Mouse (Mus musculus): ENCODE results near the gene Smco1. TPM values are rescaled to one million over a fixed set of nuclear protein-coding genes. Genes with fewer than 3 reads are reported as not detected.
A peak's percentile ranks its signal among the peaks of the same experiment; 100 is the strongest.
"Not testable (repeated sequence)": the region's sequence is repeated elsewhere in the genome, so short reads cannot be mapped to it uniquely, and the experiment has no call there.

The Smco1 gene
- polyA plus RNA-seq, 1 experiment: not detected

GRCm38 (mm10) chr16:32275830-32276229, 4.6 kb downstream of the Smco1 start:
- Histone ChIP-seq H3K9ac (ENCODE audit: low read depth, poor library complexity, severe bottlenecking) (no peak overlapping the region), H3K27me3 (ENCODE audit: control insufficient read depth, insufficient read depth, low read length, poor library complexity, severe bottlenecking) (no peaks in the 10 kb centered on the region), H3K36me3 (ENCODE audit: control insufficient read depth, insufficient read depth, low read length, poor library complexity, severe bottlenecking) (peaks cover 10% of the 10 kb centered on the region; the same call in 1 of the 2 replicates), H3K27ac (ENCODE audit: insufficient read depth, low read length) (no peak overlapping the region; the same call in 1 of the 2 replicates), H3K9me3 (replicated peaks; ENCODE audit: control insufficient read depth, insufficient read depth, low read length, poor library complexity, severe bottlenecking) (peaks cover 12% of the 10 kb centered on the region), H3K4me1 (ENCODE audit: control insufficient read depth, insufficient read depth, low read length) (no peaks in the 10 kb centered on the region), H3K4me3 (ENCODE audit: low read depth, low read length) (no peak overlapping the region)
- TF ChIP-seq CTCF (IDR thresholded peaks at IDR 0.05; ENCODE audit: low read depth, low read length): no peak
- no peak for TF ChIP-seq EP300 (IDR thresholded peaks at IDR 0.05; ENCODE audit: insufficient read depth, low read depth, low read length)
- TF ChIP-seq POLR2A (IDR thresholded peaks at IDR 0.05; ENCODE audit: insufficient read depth, low read length): no peak

- Histone ChIP-seq H3K4me3 (ENCODE audit: low read depth, low read length) (peak within 1 kb of the TSS; percentile 85), H3K27ac (ENCODE audit: insufficient read depth, low read length) (peak within 1 kb of the TSS; percentile 62), H3K27me3 (ENCODE audit: control insufficient read depth, insufficient read depth, low read length, poor library complexity, severe bottlenecking) (no peaks in the 10 kb centered on the region), H3K9ac (ENCODE audit: low read depth, poor library complexity, severe bottlenecking) (peak within 1 kb of the TSS; percentile 92), H3K36me3 (ENCODE audit: control insufficient read depth, insufficient read depth, low read length, poor library complexity, severe bottlenecking) (peaks cover 12% of the 10 kb centered on the region; the same call in 1 of the 2 replicates), H3K9me3 (replicated peaks; ENCODE audit: control insufficient read depth, insufficient read depth, low read length, poor library complexity, severe bottlenecking) (peaks cover 12% of the 10 kb centered on the region), H3K4me1 (ENCODE audit: control insufficient read depth, insufficient read depth, low read length) (no peaks in the 10 kb centered on the region)
- TF ChIP-seq CTCF (IDR thresholded peaks at IDR 0.05; ENCODE audit: low read depth, low read length): no peak
- 0 out of 2 replicates have a peak, but pooled peaks have one; percentile 11 for TF ChIP-seq EP300 (IDR thresholded peaks at IDR 0.05; ENCODE audit: insufficient read depth, low read depth, low read length)
- TF ChIP-seq POLR2A (IDR thresholded peaks at IDR 0.05; ENCODE audit: insufficient read depth, low read length): peak; percentile 58
Measured at GRCm38 (mm10) chr16:32277308-32278256, 6.3 kb downstream of the Smco1 start, which contains the start of gene Rnf168. Gene Rnf168, plus strand, starts transcription at chr16:32277459.

GRCm38 (mm10) chr16:32278396-32278795, 7.1 kb downstream of the Smco1 start:
- Histone ChIP-seq H3K9me3 (replicated peaks; ENCODE audit: control insufficient read depth, insufficient read depth, low read length, poor library complexity, severe bottlenecking) (peaks cover 12% of the 10 kb centered on the region), H3K4me1 (ENCODE audit: control insufficient read depth, insufficient read depth, low read length) (no peaks in the 10 kb centered on the region), H3K36me3 (ENCODE audit: control insufficient read depth, insufficient read depth, low read length, poor library complexity, severe bottlenecking) (peaks cover 19% of the 10 kb centered on the region), H3K9ac (ENCODE audit: low read depth, poor library complexity, severe bottlenecking) (peak overlapping the region; percentile 92), H3K27me3 (ENCODE audit: control insufficient read depth, insufficient read depth, low read length, poor library complexity, severe bottlenecking) (no peaks in the 10 kb centered on the region), H3K4me3 (ENCODE audit: low read depth, low read length) (peak overlapping the region; percentile 85), H3K27ac (ENCODE audit: insufficient read depth, low read length) (peak overlapping the region; percentile 62; the same call in 1 of the 2 replicates)
- no peak for TF ChIP-seq EP300 (IDR thresholded peaks at IDR 0.05; ENCODE audit: insufficient read depth, low read depth, low read length)
- no peak for TF ChIP-seq CTCF (IDR thresholded peaks at IDR 0.05; ENCODE audit: low read depth, low read length)
- no peak for TF ChIP-seq POLR2A (IDR thresholded peaks at IDR 0.05; ENCODE audit: insufficient read depth, low read length)

- TF ChIP-seq CTCF (IDR thresholded peaks at IDR 0.05; ENCODE audit: low read depth, low read length): no peak
- no peak for TF ChIP-seq POLR2A (IDR thresholded peaks at IDR 0.05; ENCODE audit: insufficient read depth, low read length)
- no peak for TF ChIP-seq EP300 (IDR thresholded peaks at IDR 0.05; ENCODE audit: insufficient read depth, low read depth, low read length)
- Histone ChIP-seq H3K36me3 (ENCODE audit: control insufficient read depth, insufficient read depth, low read length, poor library complexity, severe bottlenecking) (peaks cover 35% of the 10 kb centered on the region), H3K4me1 (ENCODE audit: control insufficient read depth, insufficient read depth, low read length) (no peaks in the 10 kb centered on the region), H3K9ac (ENCODE audit: low read depth, poor library complexity, severe bottlenecking) (no peak overlapping the region), H3K27me3 (ENCODE audit: control insufficient read depth, insufficient read depth, low read length, poor library complexity, severe bottlenecking) (no peaks in the 10 kb centered on the region), H3K9me3 (replicated peaks; ENCODE audit: control insufficient read depth, insufficient read depth, low read length, poor library complexity, severe bottlenecking) (peaks cover 12% of the 10 kb centered on the region), H3K27ac (ENCODE audit: insufficient read depth, low read length) (no peak overlapping the region), H3K4me3 (ENCODE audit: low read depth, low read length) (no peak overlapping the region)
Measured at GRCm38 (mm10) chr16:32280211-32280610, 8.9 kb downstream of the Smco1 start.

GRCm38 (mm10) chr16:32282608-32283007, 11.3 kb downstream of the Smco1 start:
- no peak overlapping the region for H3K4me3 ChIP-seq (ENCODE audit: low read depth, low read length)
- H3K36me3 ChIP-seq (ENCODE audit: control insufficient read depth, insufficient read depth, low read length, poor library complexity, severe bottlenecking): peaks cover 55% of the 10 kb centered on the region
- no peak overlapping the region for H3K27ac ChIP-seq (ENCODE audit: insufficient read depth, low read length)
- H3K9me3 ChIP-seq (replicated peaks; ENCODE audit: control insufficient read depth, insufficient read depth, low read length, poor library complexity, severe bottlenecking): peaks cover 12% of the 10 kb centered on the region
- no peaks in the 10 kb centered on the region for H3K4me1 ChIP-seq (ENCODE audit: control insufficient read depth, insufficient read depth, low read length)
- no peak for TF ChIP-seq CTCF (IDR thresholded peaks at IDR 0.05; ENCODE audit: low read depth, low read length)
- no peak for TF ChIP-seq POLR2A (IDR thresholded peaks at IDR 0.05; ENCODE audit: insufficient read depth, low read length)
- TF ChIP-seq EP300 (IDR thresholded peaks at IDR 0.05; ENCODE audit: insufficient read depth, low read depth, low read length): no peak
- H3K27me3 ChIP-seq (ENCODE audit: control insufficient read depth, insufficient read depth, low read length, poor library complexity, severe bottlenecking): no peaks in the 10 kb centered on the region
- H3K9ac ChIP-seq (ENCODE audit: low read depth, poor library complexity, severe bottlenecking): no peak overlapping the region

- TF ChIP-seq EP300 (IDR thresholded peaks at IDR 0.05; ENCODE audit: insufficient read depth, low read depth, low read length) (peak; percentile 93), POLR2A (IDR thresholded peaks at IDR 0.05; ENCODE audit: insufficient read depth, low read length) (no peak)
- Histone ChIP-seq H3K27ac (ENCODE audit: insufficient read depth, low read length) (peak overlapping the region; percentile 75; the same call in 1 of the 2 replicates), H3K4me1 (ENCODE audit: control insufficient read depth, insufficient read depth, low read length) (no peaks in the 10 kb centered on the region), H3K36me3 (ENCODE audit: control insufficient read depth, insufficient read depth, low read length, poor library complexity, severe bottlenecking) (peaks cover 35% of the 10 kb centered on the region), H3K27me3 (ENCODE audit: control insufficient read depth, insufficient read depth, low read length, poor library complexity, severe bottlenecking) (no peaks in the 10 kb centered on the region), H3K4me3 (ENCODE audit: low read depth, low read length) (no peak overlapping the region), H3K9me3 (replicated peaks; ENCODE audit: control insufficient read depth, insufficient read depth, low read length, poor library complexity, severe bottlenecking) (peaks cover 2% of the 10 kb centered on the region), H3K9ac (ENCODE audit: low read depth, poor library complexity, severe bottlenecking) (no peak overlapping the region)
Measured at GRCm38 (mm10) chr16:32291821-32292220, 20.6 kb downstream of the Smco1 start.

GRCm38 (mm10) chr16:32299617-32300016, 28.3 kb downstream of the Smco1 start:
- Histone ChIP-seq H3K27ac (ENCODE audit: insufficient read depth, low read length) (0 out of 2 replicates have a peak overlapping the region, but pooled peaks have one; percentile 28), H3K36me3 (ENCODE audit: control insufficient read depth, insufficient read depth, low read length, poor library complexity, severe bottlenecking) (peaks cover 27% of the 10 kb centered on the region)
- not testable (repeated sequence) for H3K4me1 ChIP-seq (ENCODE audit: control insufficient read depth, insufficient read depth, low read length); H3K9me3 ChIP-seq (replicated peaks; ENCODE audit: control insufficient read depth, insufficient read depth, low read length, poor library complexity, severe bottlenecking); H3K27me3 ChIP-seq (ENCODE audit: control insufficient read depth, insufficient read depth, low read length, poor library complexity, severe bottlenecking); H3K9ac ChIP-seq (ENCODE audit: low read depth, poor library complexity, severe bottlenecking); H3K4me3 ChIP-seq (ENCODE audit: low read depth, low read length)
